ENCODE assay signal across 22 mouse cellular contexts in the genomic region with DNA sequence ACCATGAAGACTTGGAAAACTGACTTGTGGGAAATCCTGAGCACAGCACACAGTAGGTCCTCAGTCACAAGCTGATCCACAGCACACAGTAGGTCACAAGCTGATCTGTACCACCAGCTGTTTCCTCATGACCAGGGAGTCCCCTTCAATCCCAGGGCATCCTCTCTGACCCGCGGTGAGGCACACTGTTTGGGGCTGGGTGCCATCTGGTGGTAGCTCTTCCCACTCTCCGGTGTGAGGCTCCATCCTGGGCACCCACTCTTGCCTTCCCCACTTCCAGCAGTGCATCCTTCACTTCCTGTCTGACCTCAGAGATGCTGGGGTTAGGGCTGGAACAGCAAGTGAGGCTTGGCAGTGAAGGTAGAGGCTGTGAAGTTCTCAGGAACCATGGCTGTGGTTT. TPM values are rescaled to one million over a fixed set of nuclear protein-coding genes. Genes with fewer than 3 reads are reported as not detected.
DNase-seq lines count a peak whose midpoint lies in the region; ATAC-seq and TF ChIP-seq lines count a peak whose summit lies in the region.
"Had no signal": no experiment of that assay in that cellular context is flagged by ENCODE, and none has a peak within 500 bp of the region (broad histone marks: within the 10 kb centered on the region; RNA-seq: fewer than 3 reads in every experiment).

No protein-coding gene starts in this region.

- no peak overlapping the region for H3K9ac ChIP-seq in forebrain, postnatal 0 days
- no peak overlapping the region for H3K9ac ChIP-seq in liver, adult 2 months (ENCODE audit: low read depth, low read length)
- no peak overlapping the region for H3K9ac ChIP-seq in liver, embryonic 11.5 days (ENCODE audit: low read depth, low read length)
- H3K9ac ChIP-seq: embryonic facial prominence, embryonic 13.5 days had no signal

- peak; percentile 37 for TF ChIP-seq CTCF in forebrain, postnatal 0 days (IDR thresholded peaks at IDR 0.05; ENCODE audit: low read depth)
- peak; percentile 47 for TF ChIP-seq CTCF in liver, adult 2 months (IDR thresholded peaks at IDR 0.05; ENCODE audit: low read depth, low read length)

- no peak overlapping the region for H3K4me2 ChIP-seq in forebrain, postnatal 0 days (ENCODE audit: low read depth)
- no peak overlapping the region for H3K4me2 ChIP-seq in liver, embryonic 11.5 days
- H3K4me2 ChIP-seq: embryonic facial prominence, embryonic 13.5 days; heart, embryonic 11.5 days had no signal

- H3K4me3 ChIP-seq in forebrain, postnatal 0 days (ENCODE audit: low read depth, low read length): no peak overlapping the region
- no peak overlapping the region for H3K4me3 ChIP-seq in forebrain, embryonic 10.5 days
- no peak overlapping the region for H3K4me3 ChIP-seq in liver, adult 2 months (ENCODE audit: insufficient read depth, low read depth, low read length)
- H3K4me3 ChIP-seq in liver, embryonic 11.5 days (ENCODE audit: low read depth, low read length): no peak overlapping the region
- H3K4me3 ChIP-seq: embryonic facial prominence, embryonic 13.5 days; limb, embryonic 10.5 days had no signal

- TF ChIP-seq POLR2A in liver, adult 2 months (IDR thresholded peaks at IDR 0.05; ENCODE audit: extremely low read depth, insufficient read depth, low read length): no peak

- H3K27ac ChIP-seq in forebrain, postnatal 0 days (ENCODE audit: low read depth, low read length): no peak overlapping the region
- no peak overlapping the region for H3K27ac ChIP-seq in forebrain, embryonic 10.5 days
- no peak overlapping the region for H3K27ac ChIP-seq in liver, adult 2 months (replicated peaks; ENCODE audit: insufficient read depth, low read depth, low read length)
- no peak overlapping the region for H3K27ac ChIP-seq in liver, embryonic 11.5 days (ENCODE audit: low read depth, low read length)
- H3K27ac ChIP-seq: embryonic facial prominence, embryonic 13.5 days; limb, embryonic 10.5 days had no signal

- no peak for ATAC-seq in forebrain, postnatal 0 days
- ATAC-seq in liver, embryonic 11.5 days (replicated peaks; ENCODE audit: low FRiP score): no peak
- ATAC-seq: hindbrain, embryonic 16.5 days had no signal

- H3K79me2 ChIP-seq in liver, adult 2 months (ENCODE audit: control insufficient read depth, insufficient read depth, low read length): no peaks in the 10 kb centered on the region

- DNase-seq in forebrain, postnatal 0 days: no peak
- no peak for DNase-seq in forebrain, embryonic 10.5 days (ENCODE audit: extremely low spot score, low spot score)
- DNase-seq in liver, adult 2 months (ENCODE audit: extremely low read depth, low read depth, low spot score): no peak
- DNase-seq in liver, embryonic 11.5 days (ENCODE audit: low spot score): no peak
- DNase-seq in 3T3-L1 (ENCODE audit: low read depth, low spot score): peak; percentile 7
- peak; percentile 23 for DNase-seq in brain, adult 2 months (ENCODE audit: low read depth, low spot score)
- no peak for DNase-seq in urinary bladder, postnatal 36 days (ENCODE audit: low spot score in 2 of 2)
- DNase-seq in layer of hippocampus, adult 9-11 months: no peak
- DNase-seq: cerebellum, postnatal 14 days; gastrocnemius, postnatal 36 days; heart, postnatal 36 days; kidney, adult 9 months; midbrain, embryonic 14.5 days; right cerebral cortex, adult 18-20 months; thymus, adult 2 months had no signal

- H3K4me1 ChIP-seq in forebrain, postnatal 0 days (ENCODE audit: insufficient read depth): peaks cover 10% of the 10 kb centered on the region; the same call in 1 of the 2 replicates
- peaks cover 51% of the 10 kb centered on the region for H3K4me1 ChIP-seq in forebrain, embryonic 10.5 days
- no peaks in the 10 kb centered on the region for H3K4me1 ChIP-seq in liver, adult 2 months (ENCODE audit: control insufficient read depth, insufficient read depth, low read length)
- H3K4me1 ChIP-seq in liver, embryonic 11.5 days (replicated peaks; ENCODE audit: control insufficient read depth, insufficient read depth, low read length): no peaks in the 10 kb centered on the region

- WGBS in forebrain, postnatal 0 days: 58% methylated on average over 3 of the region's 3 CpGs
- WGBS in forebrain, embryonic 10.5 days: 58% methylated on average over 3 of the region's 3 CpGs
- 43% methylated on average over 3 of the region's 3 CpGs for WGBS in liver, adult 2 months
- WGBS in liver, embryonic 11.5 days: 40% methylated on average over 3 of the region's 3 CpGs

- no peaks in the 10 kb centered on the region for H3K27me3 ChIP-seq in forebrain, postnatal 0 days (ENCODE audit: insufficient read depth, low read length)
- peaks cover 14% of the 10 kb centered on the region for H3K27me3 ChIP-seq in forebrain, embryonic 10.5 days (ENCODE audit: poor library complexity, severe bottlenecking)
- H3K27me3 ChIP-seq in liver, adult 2 months (ENCODE audit: control insufficient read depth, insufficient read depth, low read length): no peaks in the 10 kb centered on the region
- H3K27me3 ChIP-seq in liver, embryonic 11.5 days (replicated peaks; ENCODE audit: control insufficient read depth, insufficient read depth, low read length): no peaks in the 10 kb centered on the region
- H3K27me3 ChIP-seq: embryonic facial prominence, embryonic 13.5 days had no signal

- no peaks in the 10 kb centered on the region for H3K9me3 ChIP-seq in forebrain, postnatal 0 days (ENCODE audit: low read length)
- no peaks in the 10 kb centered on the region; the same call in 1 of the 2 replicates for H3K9me3 ChIP-seq in forebrain, embryonic 10.5 days
- H3K9me3 ChIP-seq in liver, embryonic 11.5 days (ENCODE audit: control insufficient read depth, low read length): no peaks in the 10 kb centered on the region
- H3K9me3 ChIP-seq: embryonic facial prominence, embryonic 13.5 days; limb, embryonic 10.5 days had no signal

- H3K36me3 ChIP-seq in forebrain, postnatal 0 days (ENCODE audit: insufficient read depth): no peaks in the 10 kb centered on the region
- H3K36me3 ChIP-seq in forebrain, embryonic 10.5 days (replicated peaks): no peaks in the 10 kb centered on the region
- no peaks in the 10 kb centered on the region for H3K36me3 ChIP-seq in liver, adult 2 months (ENCODE audit: control insufficient read depth, insufficient read depth, low read length)
- no peaks in the 10 kb centered on the region for H3K36me3 ChIP-seq in liver, embryonic 11.5 days (ENCODE audit: control insufficient read depth, insufficient read depth, low read length)
- H3K36me3 ChIP-seq: embryonic facial prominence, embryonic 13.5 days; limb, embryonic 10.5 days had no signal

RNA-seq across cellular contexts. Expression of a gene that starts 19.0 kb away (rescaled TPM):
- 8.8 and 9.8 TPM in 2 replicates for total RNA-seq in forebrain, postnatal 0 days (2014; rRNA removed)
- polyA plus RNA-seq in forebrain, postnatal 0 days (2015; fragmentation: Nextera tagmentation; extraction: Ambion mirVana): 1.7 and 3.4 TPM in 2 replicates
- not detected in 2 replicates for polyA plus RNA-seq in forebrain, embryonic 10.5 days (2016; fragmentation: Nextera tagmentation; extraction: Ambion mirVana)
- not detected in 2 replicates for total RNA-seq in liver, adult 2 months (2014; rRNA removed)
- polyA plus RNA-seq in liver, adult 2 months (2012; rRNA removed): not detected in 2 replicates
- polyA plus RNA-seq in liver, embryonic 11.5 days (2014; fragmentation: Nextera tagmentation; extraction: Ambion mirVana): not detected in 2 replicates
- total RNA-seq: ES-E14; gastrocnemius, postnatal 36 days; heart, postnatal 36 days; megakaryocyte progenitor cell, adult 5-6 weeks had no signal
- polyA plus RNA-seq: limb, embryonic 10.5 days; liver, embryonic 16.5 days; thymus, adult 2 months had no signal

Comparison
In these comparisons a context has a peak if more than half of its experiments do, and no peak if none do; other contexts are left out.
1. DNase-seq: peak in 3T3-L1 (single experiment) and brain, adult 2 months (single experiment); none in forebrain, postnatal 0 days (single experiment), forebrain, embryonic 10.5 days (single experiment), liver, adult 2 months (single experiment), liver, embryonic 11.5 days (single experiment), urinary bladder, postnatal 36 days (0 of 2) and layer of hippocampus, adult 9-11 months (single experiment).